Mouse (Mus musculus) neural tube, embryonic 12.5 days (tissue): ENCODE results near the gene Tnks1bp1. TPM values are rescaled to one million over a fixed set of nuclear protein-coding genes. Genes with fewer than 3 reads are reported as not detected.

Source experiments
- ATAC-seq: fragments of 200-750 bp; cut with Nextera tagmentation; 2 replicates; pipeline ENCODE4 v1.8.0; 2017; ENCODE audit warnings: low read depth, mild to moderate bottlenecking, moderate TSS enrichment, moderate library complexity; ENCODE audit not compliant: low FRiP score
- H3K27ac ChIP-seq: fragments of 300-500 bp; sonication (generic); 2 replicates; pipeline ENCODE4 v1.5.1; 2016
- H3K27me3 ChIP-seq: fragments of 300-500 bp; sonication (generic); replicated peaks from 2 replicates; pipeline ENCODE4 v1.6.1; 2016; ENCODE audit warnings: mild to moderate bottlenecking
- H3K36me3 ChIP-seq: fragments of 300-500 bp; sonication (generic); 2 replicates; pipeline ENCODE4 v1.6.1; 2016; ENCODE audit warnings: mild to moderate bottlenecking
- H3K4me1 ChIP-seq: fragments of 300-500 bp; sonication (generic); 2 replicates; pipeline ENCODE4 v1.6.1; 2016
- H3K4me2 ChIP-seq: fragments of 300-500 bp; sonication (generic); replicated peaks from 2 replicates; pipeline ENCODE4 v1.6.1; 2016; ENCODE audit warnings: mild to moderate bottlenecking
- H3K4me3 ChIP-seq: fragments of 300-500 bp; sonication (generic); 2 replicates; pipeline ENCODE4 v1.5.1; 2016
- H3K9ac ChIP-seq: fragments of 300-500 bp; sonication (generic); 2 replicates; pipeline ENCODE4 v1.6.1; 2016; ENCODE audit warnings: mild to moderate bottlenecking
- H3K9me3 ChIP-seq: fragments of 300-500 bp; sonication (generic); 2 replicates; pipeline ENCODE4 v1.6.1; 2016; ENCODE audit warnings: mild to moderate bottlenecking
- WGBS: fragments of 180-500 bp; shearing (Covaris S2); methylation state at CpG from one replicate; pipeline ENCODE4 v1.1.7; 2016; 5-methylcytosine and 5-hydroxymethylcytosine counted together
- polyA plus RNA-seq: library from polyadenylated mRNA; unstranded; fragments of >200 nt; fragmentation: Nextera tagmentation; extraction: Ambion mirVana; gene quantifications from 2 replicates; pipeline ENCODE4 v1.2.1, GENCODE M21; 2016

Gene Tnks1bp1
- 30.1 and 32.2 TPM in 2 replicates for polyA plus RNA-seq

DNA sequence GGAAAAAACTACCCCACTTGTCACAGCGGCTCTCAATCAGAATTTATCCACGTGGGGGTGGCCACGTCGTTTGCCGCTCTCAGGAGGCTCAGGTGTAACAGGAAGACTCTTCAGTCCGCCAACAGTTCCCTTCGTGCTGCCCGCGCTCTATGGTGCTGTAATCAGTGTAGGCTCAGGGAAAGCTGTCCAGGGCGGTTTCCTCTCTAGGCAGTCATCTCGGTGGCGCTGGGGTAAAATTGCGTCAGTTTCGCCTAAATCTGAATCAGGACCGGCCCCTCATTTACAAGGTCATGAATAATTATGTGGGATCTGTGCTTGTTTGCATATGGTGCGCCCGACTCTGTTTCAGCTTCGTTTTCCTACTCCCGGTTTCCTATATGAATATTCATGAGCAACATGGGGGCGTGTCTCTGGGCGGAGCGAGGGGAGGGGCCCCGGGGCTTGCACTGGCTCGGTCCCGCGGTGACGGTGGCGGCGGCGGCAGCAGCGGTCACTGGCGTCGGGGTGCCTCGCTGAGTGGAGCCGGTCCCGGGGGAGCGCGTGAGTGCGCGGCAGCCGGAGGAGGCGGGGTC, at the start of gene Tnks1bp1:
Gene Tnks1bp1, plus strand, starts transcription at position 427 of the 572 bp plus-strand sequence.
- Histone ChIP-seq H3K4me3 (peak within 1 kb of the TSS; percentile 71), H3K4me2 (peak within 1 kb of the TSS; percentile 73), H3K27ac (peak within 1 kb of the TSS; percentile 79), H3K27me3 (no peaks in the 10 kb centered on the region), H3K9ac (peak within 1 kb of the TSS; percentile 76), H3K36me3 (peaks cover 55% of the 10 kb centered on the region), H3K4me1 (peaks cover 33% of the 10 kb centered on the region), H3K9me3 (no peaks in the 10 kb centered on the region)
- WGBS, result under 1% methylated on average over 42 of the region's 42 CpGs
- ATAC-seq, result peak; percentile 90

- Histone ChIP-seq H3K9me3 (no peaks in the 10 kb centered on the region), H3K27ac (no peak overlapping the region), H3K9ac (no peak overlapping the region), H3K4me1 (no peaks in the 10 kb centered on the region), H3K36me3 (no peaks in the 10 kb centered on the region), H3K4me3 (no peak overlapping the region), H3K27me3 (no peaks in the 10 kb centered on the region), H3K4me2 (no peak overlapping the region)
- no peak for ATAC-seq
- 88% methylated on average over 3 of the region's 3 CpGs for WGBS
Measured at GRCm38 (mm10) chr2:84999486-85000181, 48.2 kb upstream of the Tnks1bp1 start.

DNA sequence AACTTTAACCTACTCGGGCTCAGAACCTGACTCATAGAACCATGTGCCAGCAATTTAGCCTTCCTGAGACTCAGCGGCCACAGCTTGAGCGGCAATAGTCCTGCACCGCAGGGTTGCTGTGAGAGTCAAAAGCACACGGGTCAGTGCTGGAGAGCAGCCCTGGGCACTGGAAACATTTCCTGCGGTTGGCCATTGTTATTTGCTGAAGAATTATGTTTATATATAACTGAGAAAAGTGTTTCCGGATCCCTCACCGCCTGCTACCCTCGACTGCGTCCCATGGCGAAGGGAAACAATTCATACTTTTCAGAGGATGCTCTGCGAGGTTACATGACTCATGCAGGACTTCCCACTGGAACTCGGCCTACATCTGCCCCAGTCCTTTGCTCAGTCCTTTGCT, 46.3 kb upstream of the Tnks1bp1 start:
- no peaks in the 10 kb centered on the region for H3K27me3 ChIP-seq
- H3K4me3 ChIP-seq, result no peak overlapping the region
- no peaks in the 10 kb centered on the region for H3K4me1 ChIP-seq
- no peak overlapping the region for H3K27ac ChIP-seq
- no peaks in the 10 kb centered on the region for H3K36me3 ChIP-seq
- 74% methylated on average over 13 of the region's 13 CpGs for WGBS
- no peak overlapping the region for H3K4me2 ChIP-seq
- H3K9me3 ChIP-seq, result no peaks in the 10 kb centered on the region
- no peak overlapping the region for H3K9ac ChIP-seq
- ATAC-seq, result no peak

DNA sequence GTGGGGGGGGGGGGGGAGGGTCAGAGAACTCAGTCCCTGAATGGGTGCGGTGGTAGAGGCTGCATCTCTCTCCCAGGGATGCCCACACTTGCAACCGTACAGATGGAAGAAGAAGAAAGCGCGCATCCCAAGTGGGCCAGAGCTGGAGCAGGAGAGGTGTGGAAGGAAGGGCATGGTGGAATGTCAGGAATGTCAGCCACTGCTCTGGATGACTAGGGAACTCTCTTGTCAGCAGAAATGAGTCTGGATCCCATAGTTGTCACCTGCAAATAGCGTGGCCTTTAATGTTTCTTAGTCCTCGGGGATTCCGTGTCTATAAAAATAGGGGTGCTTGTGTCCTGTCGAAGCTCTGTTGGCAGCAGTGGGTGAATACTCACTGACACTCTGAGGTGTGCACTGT, 45.2 kb upstream of the Tnks1bp1 start:
- Histone ChIP-seq H3K4me3 (no peak overlapping the region), H3K4me1 (no peaks in the 10 kb centered on the region), H3K27me3 (no peaks in the 10 kb centered on the region), H3K4me2 (no peak overlapping the region), H3K9me3 (no peaks in the 10 kb centered on the region), H3K36me3 (no peaks in the 10 kb centered on the region), H3K9ac (no peak overlapping the region), H3K27ac (no peak overlapping the region)
- ATAC-seq, result no peak
- WGBS, result 84% methylated on average over 8 of the region's 8 CpGs

- Histone ChIP-seq H3K27me3 (no peaks in the 10 kb centered on the region), H3K27ac (no peak overlapping the region), H3K4me3 (no peak overlapping the region), H3K4me1 (no peaks in the 10 kb centered on the region), H3K4me2 (no peak overlapping the region), H3K9ac (no peak overlapping the region), H3K9me3 (no peaks in the 10 kb centered on the region), H3K36me3 (no peaks in the 10 kb centered on the region)
- WGBS, result 85% methylated on average over 4 of the region's 4 CpGs
- ATAC-seq, result no peak
Measured at GRCm38 (mm10) chr2:85004341-85004740, 43.5 kb upstream of the Tnks1bp1 start.

- WGBS, result 87% methylated on average over 7 of the region's 7 CpGs
- no peaks in the 10 kb centered on the region for H3K36me3 ChIP-seq
- no peaks in the 10 kb centered on the region for H3K27me3 ChIP-seq
- no peaks in the 10 kb centered on the region for H3K4me1 ChIP-seq
- no peak for ATAC-seq
- no peak overlapping the region for H3K9ac ChIP-seq
- H3K4me2 ChIP-seq, result no peak overlapping the region
- H3K9me3 ChIP-seq, result no peaks in the 10 kb centered on the region
- no peak overlapping the region for H3K27ac ChIP-seq
- H3K4me3 ChIP-seq, result no peak overlapping the region
Measured at GRCm38 (mm10) chr2:85006600-85006999, 41.2 kb upstream of the Tnks1bp1 start.

- WGBS, result 18% methylated on average over 4 of the region's 4 CpGs
- Histone ChIP-seq H3K36me3 (no peaks in the 10 kb centered on the region), H3K4me2 (no peak overlapping the region), H3K4me3 (no peak overlapping the region), H3K9ac (no peak overlapping the region), H3K27me3 (no peaks in the 10 kb centered on the region), H3K27ac (no peak overlapping the region), H3K4me1 (no peaks in the 10 kb centered on the region), H3K9me3 (no peaks in the 10 kb centered on the region)
- no peak for ATAC-seq
Measured at GRCm38 (mm10) chr2:85007729-85008128, 40.1 kb upstream of the Tnks1bp1 start.

GRCm38 (mm10) chr2:85009212-85009611, 38.6 kb upstream of the Tnks1bp1 start:
- H3K27ac ChIP-seq, result no peak overlapping the region
- no peak overlapping the region for H3K4me3 ChIP-seq
- ATAC-seq, result no peak
- H3K4me1 ChIP-seq, result no peaks in the 10 kb centered on the region
- H3K27me3 ChIP-seq, result no peaks in the 10 kb centered on the region
- WGBS, result 83% methylated on average over 2 of the region's 2 CpGs
- H3K9me3 ChIP-seq, result no peaks in the 10 kb centered on the region
- H3K4me2 ChIP-seq, result no peak overlapping the region
- no peak overlapping the region for H3K9ac ChIP-seq
- H3K36me3 ChIP-seq, result no peaks in the 10 kb centered on the region

DNA sequence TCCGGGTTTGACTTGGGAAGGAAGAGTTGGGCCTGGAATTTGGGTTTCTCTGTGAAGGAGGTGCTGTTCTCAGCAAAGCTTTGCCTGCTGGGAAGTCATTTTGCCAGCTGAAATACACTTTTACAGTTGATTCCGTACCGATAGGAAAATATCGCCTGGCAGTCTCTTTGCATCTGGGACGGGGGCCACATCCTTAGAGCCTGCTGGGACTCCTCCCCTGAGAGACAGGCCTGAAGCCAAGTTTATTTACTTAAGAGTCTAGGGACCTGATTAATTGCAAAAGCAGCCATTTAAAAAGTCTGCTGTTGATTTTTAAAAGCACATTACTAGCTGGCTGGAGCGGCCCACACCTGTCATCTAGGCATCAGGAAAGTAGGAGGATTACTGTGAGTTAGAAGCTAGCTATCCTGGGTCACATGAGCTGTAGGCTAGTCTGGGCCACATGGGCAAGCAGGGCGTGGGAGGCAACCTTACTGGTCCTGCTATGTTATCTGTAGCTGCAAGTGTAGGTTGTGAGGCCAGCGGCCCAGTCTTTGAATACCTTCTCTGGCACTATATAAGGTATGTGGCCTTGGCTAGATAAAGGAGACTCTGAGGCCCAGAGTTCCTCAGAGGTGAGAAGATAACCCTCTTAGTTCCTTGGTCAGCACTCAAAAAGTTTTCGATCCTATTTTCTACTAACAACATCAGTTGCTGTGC, 35.8 kb upstream of the Tnks1bp1 start:
- H3K36me3 ChIP-seq, result no peaks in the 10 kb centered on the region

DNA sequence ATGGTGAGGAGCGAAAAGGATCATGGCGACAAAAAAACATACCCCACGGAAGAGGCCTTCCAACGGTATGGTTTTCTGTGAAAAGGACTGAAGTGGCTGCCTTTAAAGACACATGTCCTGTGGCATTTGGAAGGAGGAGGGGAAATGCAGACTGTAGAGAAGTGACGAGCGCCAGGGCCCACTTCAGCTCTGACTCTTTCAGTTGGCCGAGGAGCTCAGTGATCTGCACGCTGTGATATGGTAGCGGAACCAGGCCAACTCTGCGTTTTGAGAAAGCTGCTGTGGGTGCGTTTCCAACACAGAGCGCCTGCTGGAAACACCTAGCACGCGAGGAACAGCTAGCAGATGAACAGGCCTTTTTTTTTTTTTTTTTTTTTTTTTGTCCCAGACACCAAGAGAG, 35.1 kb upstream of the Tnks1bp1 start:
- no peak overlapping the region for H3K4me2 ChIP-seq
- H3K36me3 ChIP-seq, result no peaks in the 10 kb centered on the region
- H3K9me3 ChIP-seq, result no peaks in the 10 kb centered on the region
- no peak overlapping the region for H3K9ac ChIP-seq
- H3K27ac ChIP-seq, result no peak overlapping the region
- no peaks in the 10 kb centered on the region for H3K4me1 ChIP-seq
- 88% methylated on average over 14 of the region's 14 CpGs for WGBS
- H3K27me3 ChIP-seq, result no peaks in the 10 kb centered on the region
- no peak for ATAC-seq
- no peak overlapping the region for H3K4me3 ChIP-seq

More for the DNA sequence above, 35.8 kb upstream of the Tnks1bp1 start:
- Histone ChIP-seq H3K4me2 (no peak overlapping the region), H3K9ac (no peak overlapping the region), H3K27me3 (no peaks in the 10 kb centered on the region), H3K4me3 (no peak overlapping the region), H3K9me3 (no peaks in the 10 kb centered on the region), H3K27ac (no peak overlapping the region), H3K4me1 (no peaks in the 10 kb centered on the region)
- 76% methylated on average over 9 of the region's 9 CpGs for WGBS
- ATAC-seq, result no peak

DNA sequence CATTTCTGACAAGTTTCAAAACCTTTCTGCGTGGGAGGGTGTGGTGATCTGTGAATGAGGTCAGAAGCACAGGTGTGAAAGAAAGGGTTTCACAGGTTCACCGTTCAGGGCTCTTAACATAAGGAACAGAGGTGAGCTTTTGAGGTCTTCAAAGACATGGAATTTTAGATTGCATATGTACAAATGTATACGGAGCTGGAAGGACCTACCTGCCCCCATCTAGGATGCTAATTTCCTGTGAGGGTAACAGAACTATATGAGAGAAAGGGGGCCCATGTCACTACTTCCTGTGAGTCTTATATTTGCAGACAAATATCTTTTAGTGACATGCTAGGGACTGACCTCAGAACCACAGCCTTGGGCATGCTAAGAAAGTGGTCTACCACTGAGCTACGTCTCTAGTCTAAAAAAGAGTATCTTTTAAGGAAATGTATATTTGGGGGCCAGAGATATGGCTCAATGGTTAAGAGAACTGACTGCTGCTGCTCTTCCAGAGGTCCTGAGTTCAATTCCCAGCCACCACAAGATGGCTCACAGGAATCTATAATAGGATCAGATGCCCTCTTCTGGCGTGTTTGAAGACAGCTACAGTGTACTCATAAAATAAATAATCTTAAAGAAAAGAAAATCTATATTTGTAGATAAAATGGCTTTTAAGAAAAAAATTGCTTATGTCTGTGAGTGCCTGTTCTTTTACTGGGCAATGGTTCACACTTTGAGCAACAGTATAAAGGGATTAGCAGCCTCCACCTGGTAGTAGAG, 33.8 kb upstream of the Tnks1bp1 start:
- no peak overlapping the region for H3K27ac ChIP-seq
- H3K36me3 ChIP-seq, result no peaks in the 10 kb centered on the region
- no peaks in the 10 kb centered on the region for H3K4me1 ChIP-seq
- no peaks in the 10 kb centered on the region for H3K27me3 ChIP-seq
- no peak overlapping the region for H3K9ac ChIP-seq
- 88% methylated on average over 5 of the region's 5 CpGs for WGBS
- H3K4me2 ChIP-seq, result no peak overlapping the region
- no peaks in the 10 kb centered on the region for H3K9me3 ChIP-seq
- no peak overlapping the region for H3K4me3 ChIP-seq
- no peak for ATAC-seq

DNA sequence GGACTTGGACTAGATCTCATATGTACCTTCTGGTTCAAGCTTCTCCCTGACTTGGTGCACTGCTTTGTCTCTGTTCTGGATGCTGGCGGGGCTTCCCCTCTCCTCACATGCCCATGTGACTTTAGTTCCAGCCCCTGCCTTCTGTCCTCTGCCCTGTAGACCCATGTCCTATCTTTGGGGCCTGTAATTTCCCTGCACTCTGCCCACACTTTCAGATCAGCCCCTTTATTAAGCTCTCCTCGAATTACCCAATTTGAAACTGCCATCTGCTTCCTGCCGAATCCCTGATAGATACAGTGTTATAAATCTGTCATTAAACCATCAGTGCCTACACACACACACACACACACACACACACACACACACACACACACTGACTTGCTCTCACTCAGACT, 33.2 kb upstream of the Tnks1bp1 start:
- no peaks in the 10 kb centered on the region for H3K9me3 ChIP-seq
- H3K4me2 ChIP-seq, result no peak overlapping the region
- no peaks in the 10 kb centered on the region for H3K36me3 ChIP-seq
- no peak overlapping the region for H3K4me3 ChIP-seq
- H3K27ac ChIP-seq, result no peak overlapping the region
- H3K27me3 ChIP-seq, result no peaks in the 10 kb centered on the region
- 53% methylated on average over 3 of the region's 3 CpGs for WGBS
- no peaks in the 10 kb centered on the region for H3K4me1 ChIP-seq
- ATAC-seq, result peak; percentile 67; the same call in 1 of the 2 replicates
- H3K9ac ChIP-seq, result no peak overlapping the region
